ENCODE assay signal across 19 mouse cellular contexts in the genomic region with DNA sequence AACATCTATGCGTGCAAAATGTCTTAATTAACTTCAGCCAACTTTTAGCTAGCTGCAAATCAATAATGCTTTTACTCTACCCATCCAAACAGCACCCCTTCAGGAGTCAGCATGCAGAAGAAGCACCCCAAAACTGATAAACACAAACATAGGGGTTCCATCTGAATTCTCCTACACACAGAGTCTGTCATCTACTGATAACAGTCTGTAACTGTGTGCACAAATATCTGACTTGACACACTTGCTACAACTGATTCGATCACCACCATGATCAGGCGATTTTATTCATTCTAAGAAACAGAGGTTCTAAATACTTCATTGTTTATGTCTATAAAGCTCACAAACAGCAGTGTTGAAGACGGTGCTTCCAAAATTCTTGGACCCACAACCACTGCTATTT.
"Had no signal": no experiment of that assay in that cellular context is flagged by ENCODE, and none has a peak within 500 bp of the region (broad histone marks: within the 10 kb centered on the region; RNA-seq: fewer than 3 reads in every experiment).

No protein-coding gene starts in this region.

- H3K4me2 ChIP-seq: midbrain, embryonic 13.5 days; neural tube, embryonic 12.5 days had no signal

- H3K36me3 ChIP-seq: limb, embryonic 10.5 days; midbrain, embryonic 13.5 days; neural tube, embryonic 12.5 days had no signal

- H3K27me3 ChIP-seq: megakaryocyte, embryonic 14.5 days; midbrain, embryonic 13.5 days; neural tube, embryonic 12.5 days had no signal

- H3K4me3 ChIP-seq: left cerebral cortex, adult 2 months; limb, embryonic 10.5 days; megakaryocyte, embryonic 14.5 days; midbrain, embryonic 13.5 days; myocyte; neural tube, embryonic 12.5 days had no signal

- DNase-seq: kidney, adult 11 months; kidney, adult 9 months; kidney, postnatal 10 days; kidney, postnatal 4 days; lung, adult 2 months; lung, postnatal 4 days; retina, postnatal 1 day; right cerebral cortex, postnatal 4 days; spleen, adult 18-20 months; thymus, adult 18-20 months; thymus, postnatal 14 days had no signal

- H3K27ac ChIP-seq: left cerebral cortex, adult 2 months; limb, embryonic 10.5 days; neural tube, embryonic 12.5 days had no signal

- ATAC-seq: inflammation-experienced regulatory T-cells, adult 6 months; lung, postnatal 0 days; midbrain, embryonic 13.5 days had no signal

- H3K4me1 ChIP-seq: limb, embryonic 10.5 days; neural tube, embryonic 12.5 days had no signal

- H3K9me3 ChIP-seq: limb, embryonic 10.5 days; megakaryocyte, embryonic 14.5 days; midbrain, embryonic 13.5 days; neural tube, embryonic 12.5 days had no signal

- H3K9ac ChIP-seq: midbrain, embryonic 13.5 days; neural tube, embryonic 12.5 days had no signal
